Mouse (Mus musculus) heart, embryonic 16.5 days (tissue): ENCODE measurements around the gene Pklr. TPM values are rescaled to one million over a fixed set of nuclear protein-coding genes. Genes with fewer than 3 reads are reported as not detected.
A peak's percentile ranks its signal among the peaks of the same experiment; 100 is the strongest.

ENCODE experiments used
- ATAC-seq: fragments of 200-750 bp; cut with Nextera tagmentation; replicated peaks from 2 replicates; pipeline ENCODE4 v1.8.0; 2017; ENCODE audit warnings: moderate number of reproducible peaks; ENCODE audit not compliant: insufficient read depth, low FRiP score; ENCODE audit errors: extremely low read depth
- H3K27ac ChIP-seq: fragments of 300-500 bp; sonication (generic); 2 replicates; pipeline ENCODE4 v1.5.1; 2014; ENCODE audit warnings: mild to moderate bottlenecking, low read length, control low read depth, moderate library complexity
- H3K27me3 ChIP-seq: fragments of 300-500 bp; sonication (generic); 2 replicates; pipeline ENCODE4 v1.6.1; 2014; ENCODE audit warnings: low read length, mixed read lengths; ENCODE audit not compliant: control insufficient read depth, insufficient read depth
- H3K36me3 ChIP-seq: fragments of 300-500 bp; sonication (generic); 2 replicates; pipeline ENCODE4 v1.6.1; 2014; ENCODE audit not compliant: control insufficient read depth, insufficient read depth
- H3K4me1 ChIP-seq: fragments of 300-500 bp; sonication (generic); 2 replicates; pipeline ENCODE4 v1.6.1; 2014; ENCODE audit warnings: low read length, mixed read lengths; ENCODE audit not compliant: control insufficient read depth, insufficient read depth
- H3K4me2 ChIP-seq: fragments of 300-500 bp; sonication (generic); 2 replicates; pipeline ENCODE4 v1.6.1; 2014; ENCODE audit warnings: low read depth, mild to moderate bottlenecking, control low read depth, low read length
- H3K4me3 ChIP-seq: fragments of 300-500 bp; sonication (generic); 2 replicates; pipeline ENCODE4 v1.5.1; 2014; ENCODE audit warnings: mild to moderate bottlenecking, control low read depth, low read length
- H3K9ac ChIP-seq: fragments of 300-500 bp; sonication (generic); 2 replicates; pipeline ENCODE4 v1.6.1; 2014; ENCODE audit warnings: low read length, control low read depth
- H3K9me3 ChIP-seq: fragments of 300-500 bp; sonication (generic); replicated peaks from 2 replicates; pipeline ENCODE4 v1.6.1; 2016; ENCODE audit warnings: low read length; ENCODE audit not compliant: control insufficient read depth
- WGBS: fragments of 180-500 bp; shearing (Covaris S2); extraction: QIAGEN DNeasy Blood & Tissue Kit; methylation state at CpG from one replicate; pipeline ENCODE4 v1.1.7; 2014; 5-methylcytosine and 5-hydroxymethylcytosine counted together
- polyA plus RNA-seq: library from polyadenylated mRNA; unstranded; fragments of >200 nt; fragmentation: Nextera tagmentation; extraction: Ambion mirVana; gene quantifications from 2 replicates; pipeline ENCODE4 v1.2.1, GENCODE M21; 2015

Pklr gene
- polyA plus RNA-seq, 1 experiment from 2014 or later: 0.64 TPM

DNA sequence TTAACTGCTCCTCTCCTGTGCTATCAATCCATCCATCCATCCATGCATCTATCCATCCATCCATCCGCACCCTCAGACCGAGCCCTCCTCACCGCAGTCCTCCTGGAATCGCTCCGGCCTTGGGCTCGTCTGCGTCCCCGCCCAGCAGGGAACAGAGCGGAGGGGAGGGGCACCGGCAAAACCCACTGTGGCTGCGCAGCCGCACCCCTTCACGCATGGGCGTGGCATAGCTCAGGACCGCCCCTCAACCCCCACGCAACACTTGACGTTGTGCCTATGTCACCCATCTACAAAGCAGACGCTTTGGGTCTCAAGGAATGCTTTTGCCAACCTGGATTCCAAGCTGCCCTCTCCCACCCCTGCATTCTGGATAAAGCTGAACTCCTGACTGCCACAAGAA lies 42.8 kb upstream of the Pklr start, which contains the start of gene Rusc1:
TSS of gene Rusc1 (minus strand) at position 137 of the 400 bp plus-strand sequence.
- Histone ChIP-seq H3K9me3 (no peaks in the 10 kb centered on the region), H3K9ac (no peak within 1 kb of the TSS), H3K27ac (no peak within 1 kb of the TSS), H3K36me3 (peaks cover 5% of the 10 kb centered on the region; the same call in 1 of the 2 replicates), H3K27me3 (peaks cover 13% of the 10 kb centered on the region), H3K4me1 (peaks cover 12% of the 10 kb centered on the region; the same call in 1 of the 2 replicates), H3K4me2 (peak within 1 kb of the TSS; percentile 40), H3K4me3 (peak within 1 kb of the TSS; percentile 5; the same call in 1 of the 2 replicates)
- 3% methylated on average over 18 of the region's 18 CpGs for WGBS
- 0 out of 2 replicates have a peak, but pooled peaks have one; percentile 18 for ATAC-seq

DNA sequence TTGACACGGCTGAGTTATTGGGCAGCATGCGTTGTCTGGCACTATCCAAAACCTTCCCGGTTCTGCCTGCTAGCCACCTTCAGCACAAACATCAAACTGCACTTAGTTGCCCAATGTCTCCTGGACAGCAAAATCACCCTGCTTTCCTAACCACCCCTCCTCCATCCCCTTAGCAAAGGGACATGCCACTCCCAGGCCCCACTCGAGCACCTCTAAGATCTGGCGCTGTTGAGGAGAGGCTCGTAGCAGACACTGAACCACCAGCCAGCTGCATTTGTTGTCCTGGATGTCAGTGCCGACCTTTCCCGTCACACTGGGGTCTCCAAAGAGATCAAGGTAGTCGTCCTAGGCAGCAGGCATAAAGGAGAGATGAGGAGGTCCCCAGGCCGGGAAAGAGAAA lies 41.9 kb upstream of the Pklr start:
- 85% methylated on average over 10 of the region's 10 CpGs for WGBS
- Histone ChIP-seq H3K4me2 (no peak overlapping the region), H3K27ac (no peak overlapping the region), H3K4me1 (peaks cover 10% of the 10 kb centered on the region; the same call in 1 of the 2 replicates), H3K9ac (no peak overlapping the region), H3K9me3 (no peaks in the 10 kb centered on the region), H3K27me3 (peaks cover 11% of the 10 kb centered on the region), H3K36me3 (peaks cover 5% of the 10 kb centered on the region; the same call in 1 of the 2 replicates), H3K4me3 (no peak overlapping the region)
- no peak for ATAC-seq

DNA sequence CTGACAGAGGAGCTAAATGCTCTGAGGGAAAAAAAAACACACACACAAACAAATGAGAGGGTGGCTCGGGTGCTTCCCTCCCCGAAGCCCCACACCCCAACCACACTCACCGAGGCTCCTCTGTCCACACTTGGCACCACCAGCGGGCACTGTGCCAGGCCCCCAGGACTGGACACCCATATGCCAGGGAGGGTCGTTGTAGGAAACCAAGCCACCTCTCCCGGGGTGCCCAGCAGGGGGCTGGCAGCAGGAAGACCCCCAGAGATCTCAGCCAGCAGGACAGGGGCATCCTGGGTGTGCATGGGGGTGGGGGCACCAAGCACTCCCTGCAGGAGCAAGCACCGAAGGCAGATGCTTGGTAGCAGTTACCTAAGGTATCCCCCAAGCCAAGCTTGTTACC lies 35.1 kb upstream of the Pklr start, which contains the start of gene Gm43738:
TSS of gene Gm43738 (minus strand) at position 289 of the 400 bp plus-strand sequence.
- Histone ChIP-seq H3K4me1 (peaks cover 13% of the 10 kb centered on the region), H3K4me3 (peak within 1 kb of the TSS; percentile 66), H3K27ac (no peak within 1 kb of the TSS), H3K9me3 (no peaks in the 10 kb centered on the region), H3K9ac (peak within 1 kb of the TSS; percentile 64), H3K27me3 (no peaks in the 10 kb centered on the region), H3K4me2 (peak within 1 kb of the TSS; percentile 70), H3K36me3 (no peaks in the 10 kb centered on the region; the same call in 1 of the 2 replicates)
- WGBS: 43% methylated on average over 7 of the region's 7 CpGs
- no peak for ATAC-seq

DNA sequence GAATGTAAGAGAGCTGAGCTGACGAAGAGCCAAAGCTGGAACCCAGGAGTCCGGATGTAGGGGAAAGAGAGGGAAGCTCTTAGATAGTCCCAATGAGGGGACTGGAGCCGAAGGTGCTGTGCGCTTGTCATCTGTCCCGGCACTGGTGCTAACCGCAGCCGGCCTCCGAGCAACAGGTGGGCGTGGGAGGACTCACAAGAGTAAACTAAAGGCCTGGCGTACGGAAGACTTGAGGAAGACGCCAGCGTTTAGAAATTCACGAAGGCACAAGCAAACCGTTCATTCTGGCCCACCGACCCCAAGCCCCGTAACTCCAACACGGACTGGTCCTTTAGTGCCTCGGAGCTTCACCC lies 34.5 kb upstream of the Pklr start:
- H3K36me3 ChIP-seq: no peaks in the 10 kb centered on the region; the same call in 1 of the 2 replicates
- H3K27ac ChIP-seq: no peak overlapping the region
- 0% methylated on average over 19 of the region's 19 CpGs for WGBS
- no peak for ATAC-seq
- peak overlapping the region; percentile 64 for H3K9ac ChIP-seq
- H3K4me2 ChIP-seq: peak overlapping the region; percentile 70
- no peaks in the 10 kb centered on the region for H3K27me3 ChIP-seq
- H3K9me3 ChIP-seq: no peaks in the 10 kb centered on the region
- peaks cover 13% of the 10 kb centered on the region for H3K4me1 ChIP-seq
- peak overlapping the region; percentile 66 for H3K4me3 ChIP-seq

DNA sequence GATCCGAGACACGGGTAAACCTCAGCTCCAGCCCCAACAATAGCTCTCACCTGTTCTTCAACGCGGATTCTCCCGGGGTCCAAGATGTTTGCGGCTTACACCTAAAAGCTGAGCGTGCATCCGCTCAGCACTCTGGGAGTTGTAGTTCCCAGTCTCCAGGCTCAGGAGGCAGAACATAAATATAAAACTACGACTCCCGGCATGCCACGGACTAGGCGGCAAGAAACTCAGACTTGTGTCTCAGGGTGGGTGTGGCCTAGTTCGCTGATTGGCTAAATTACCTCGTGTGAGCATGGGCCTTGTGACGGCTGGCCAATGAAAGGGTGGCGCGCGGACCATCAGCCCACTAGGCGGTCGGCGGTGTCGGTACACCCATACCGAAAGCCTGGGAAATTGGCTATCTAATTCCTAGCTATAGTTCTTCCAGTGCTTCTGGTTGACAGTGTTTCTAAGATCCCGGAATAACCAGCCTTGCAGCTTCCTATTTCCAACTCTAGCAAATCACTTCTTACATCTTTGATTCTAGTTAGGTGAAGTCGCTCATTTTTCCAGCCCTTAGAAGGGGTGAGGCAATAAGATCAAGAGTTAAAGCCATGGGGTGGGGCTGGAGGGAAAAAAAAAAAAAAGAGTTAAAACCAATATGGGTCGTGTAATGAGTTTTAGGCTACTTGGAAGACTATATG lies 34.0 kb upstream of the Pklr start, which contains the start of gene Fdps:
TSS of gene Fdps (minus strand) at position 148 of the 683 bp plus-strand sequence.
- WGBS: under 1% methylated on average over 26 of the region's 26 CpGs
- no peaks in the 10 kb centered on the region for H3K27me3 ChIP-seq
- H3K4me1 ChIP-seq: peaks cover 13% of the 10 kb centered on the region
- no peaks in the 10 kb centered on the region; the same call in 1 of the 2 replicates for H3K36me3 ChIP-seq
- H3K9ac ChIP-seq: peak within 1 kb of the TSS; percentile 64
- peak; percentile 99 for ATAC-seq
- no peaks in the 10 kb centered on the region for H3K9me3 ChIP-seq
- H3K4me3 ChIP-seq: peak within 1 kb of the TSS; percentile 66
- peak within 1 kb of the TSS; percentile 52; the same call in 1 of the 2 replicates for H3K27ac ChIP-seq
- peak within 1 kb of the TSS; percentile 70 for H3K4me2 ChIP-seq

DNA sequence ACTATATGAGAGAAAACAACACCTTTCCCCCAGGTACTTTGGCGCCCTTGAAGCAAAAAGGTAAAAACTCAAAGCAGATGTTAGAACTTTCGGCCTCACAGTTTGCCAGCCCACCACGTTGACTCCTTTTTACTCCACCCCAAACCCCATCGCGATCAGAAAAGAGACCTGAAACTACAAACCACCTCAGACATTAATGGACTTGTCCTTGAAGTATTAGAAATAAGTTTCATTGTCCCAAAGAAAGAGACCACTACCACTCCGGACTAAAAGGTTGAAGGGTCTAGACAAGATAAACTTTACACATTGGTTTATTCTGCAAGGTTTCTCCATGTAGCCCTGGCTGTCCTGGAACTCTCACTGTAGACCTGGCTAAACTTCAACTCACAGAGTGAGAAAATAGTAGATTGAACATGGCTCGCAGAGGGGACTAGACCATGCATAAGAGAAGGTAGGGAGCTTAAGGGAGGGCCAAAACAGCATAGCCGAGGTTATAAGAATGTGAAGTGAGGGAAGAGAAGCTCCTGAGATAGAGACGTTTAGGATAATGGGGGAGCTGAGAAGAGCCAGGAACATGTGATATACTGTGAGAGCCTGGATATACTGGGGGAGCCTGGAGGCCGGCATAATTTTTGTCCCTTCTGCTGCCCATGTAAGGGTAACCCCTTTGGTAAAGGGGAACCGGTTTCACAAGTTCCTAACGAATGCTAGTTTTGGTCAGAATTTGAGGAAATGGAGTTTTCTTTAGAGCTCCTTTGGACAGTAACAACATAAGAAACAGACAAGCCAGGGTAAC lies 33.2 kb upstream of the Pklr start:
- Histone ChIP-seq H3K36me3 (no peaks in the 10 kb centered on the region; the same call in 1 of the 2 replicates), H3K27ac (peak overlapping the region; percentile 52; the same call in 1 of the 2 replicates), H3K9me3 (no peaks in the 10 kb centered on the region), H3K4me3 (peak overlapping the region; percentile 66), H3K27me3 (no peaks in the 10 kb centered on the region), H3K9ac (no peak overlapping the region), H3K4me2 (peak overlapping the region; percentile 61), H3K4me1 (peaks cover 13% of the 10 kb centered on the region)
- ATAC-seq: no peak
- 56% methylated on average over 12 of the region's 12 CpGs for WGBS

DNA sequence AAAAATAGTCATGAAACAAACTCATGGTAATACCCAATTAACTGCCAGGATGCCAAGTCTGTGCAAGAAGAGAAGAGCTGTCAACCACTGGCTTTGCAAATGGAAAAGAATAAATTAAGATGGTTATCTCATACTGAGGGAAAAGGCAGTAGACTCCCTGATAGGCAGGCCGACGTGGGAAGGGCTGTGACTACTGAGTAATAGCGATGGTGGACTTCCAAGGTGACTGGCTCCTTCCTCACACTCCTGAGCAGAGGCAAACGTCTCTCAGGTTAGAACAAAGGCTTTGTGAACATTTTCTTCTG lies 32.7 kb upstream of the Pklr start:
- Histone ChIP-seq H3K36me3 (no peaks in the 10 kb centered on the region; the same call in 1 of the 2 replicates), H3K4me2 (no peak overlapping the region), H3K9ac (no peak overlapping the region), H3K27ac (no peak overlapping the region), H3K27me3 (no peaks in the 10 kb centered on the region), H3K9me3 (no peaks in the 10 kb centered on the region), H3K4me3 (no peak overlapping the region), H3K4me1 (peaks cover 13% of the 10 kb centered on the region)
- 57% methylated on average over 4 of the region's 4 CpGs for WGBS
- ATAC-seq: no peak

DNA sequence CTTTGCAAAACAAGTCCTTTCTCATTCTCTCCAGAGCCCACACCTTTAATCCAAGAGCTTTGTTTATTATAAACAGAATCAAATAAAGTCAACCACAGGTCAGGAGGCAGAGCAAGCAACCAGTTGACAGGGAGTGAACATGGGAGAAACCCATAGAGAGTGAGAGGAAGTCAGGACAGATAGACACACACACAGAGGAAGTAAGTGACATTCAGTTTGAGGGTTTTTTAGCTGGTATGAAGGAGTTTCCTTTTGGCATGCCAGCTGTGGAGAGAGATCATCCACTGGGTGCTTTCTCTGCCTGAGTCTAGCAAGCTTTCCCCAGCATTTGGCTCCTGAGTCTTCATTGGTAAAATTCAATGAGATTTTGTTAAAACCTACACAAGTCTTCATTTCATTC lies 29.1 kb upstream of the Pklr start:
- H3K27me3 ChIP-seq: no peaks in the 10 kb centered on the region
- H3K36me3 ChIP-seq: no peaks in the 10 kb centered on the region
- no peak overlapping the region for H3K9ac ChIP-seq
- H3K9me3 ChIP-seq: no peaks in the 10 kb centered on the region
- H3K4me1 ChIP-seq: peaks cover 4% of the 10 kb centered on the region; the same call in 1 of the 2 replicates
- no peak overlapping the region for H3K4me2 ChIP-seq
- H3K4me3 ChIP-seq: no peak overlapping the region
- no peak for ATAC-seq
- H3K27ac ChIP-seq: no peak overlapping the region

DNA sequence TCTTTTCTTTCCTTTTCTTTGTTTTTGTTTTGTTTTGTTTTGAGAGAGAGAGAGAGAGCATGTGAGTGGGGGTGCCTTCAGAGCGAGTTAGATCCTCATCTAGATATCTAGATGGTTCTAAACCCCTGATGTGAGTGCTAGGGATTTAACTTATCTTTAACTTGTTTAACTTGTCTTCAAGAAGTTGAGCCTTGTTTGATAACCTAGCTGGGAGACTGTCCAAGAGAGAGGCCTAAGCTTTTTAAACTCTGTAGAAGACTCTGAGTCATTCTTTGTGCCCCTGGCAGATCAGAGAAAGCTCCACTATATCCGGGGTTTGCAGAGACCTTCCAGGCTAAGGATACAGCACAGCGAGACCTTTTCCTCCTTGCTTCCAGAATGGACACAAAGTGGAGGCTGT lies 28.4 kb upstream of the Pklr start:
- no peaks in the 10 kb centered on the region for H3K27me3 ChIP-seq
- 59% methylated on average over 3 of the region's 3 CpGs for WGBS
- ATAC-seq: no peak

More for the DNA sequence above, 28.4 kb upstream of the Pklr start:
- Histone ChIP-seq H3K9ac (no peak overlapping the region), H3K36me3 (no peaks in the 10 kb centered on the region), H3K4me3 (no peak overlapping the region), H3K9me3 (no peaks in the 10 kb centered on the region), H3K4me1 (no peaks in the 10 kb centered on the region), H3K27ac (no peak overlapping the region), H3K4me2 (no peak overlapping the region)
